Mouse (Mus musculus): ENCODE measurements around the gene Setd4.
"Not testable (repeated sequence)": the region's sequence is repeated elsewhere in the genome, so short reads cannot be mapped to it uniquely, and the experiment has no call there.

The Setd4 gene

GRCm38 (mm10) chr16:93603439-93604212, at the start of gene Setd4:
Gene Setd4 (minus strand): TSS chr16:93604063.
- DNase-seq (ENCODE audit: low read depth): peak; percentile 70

DNA sequence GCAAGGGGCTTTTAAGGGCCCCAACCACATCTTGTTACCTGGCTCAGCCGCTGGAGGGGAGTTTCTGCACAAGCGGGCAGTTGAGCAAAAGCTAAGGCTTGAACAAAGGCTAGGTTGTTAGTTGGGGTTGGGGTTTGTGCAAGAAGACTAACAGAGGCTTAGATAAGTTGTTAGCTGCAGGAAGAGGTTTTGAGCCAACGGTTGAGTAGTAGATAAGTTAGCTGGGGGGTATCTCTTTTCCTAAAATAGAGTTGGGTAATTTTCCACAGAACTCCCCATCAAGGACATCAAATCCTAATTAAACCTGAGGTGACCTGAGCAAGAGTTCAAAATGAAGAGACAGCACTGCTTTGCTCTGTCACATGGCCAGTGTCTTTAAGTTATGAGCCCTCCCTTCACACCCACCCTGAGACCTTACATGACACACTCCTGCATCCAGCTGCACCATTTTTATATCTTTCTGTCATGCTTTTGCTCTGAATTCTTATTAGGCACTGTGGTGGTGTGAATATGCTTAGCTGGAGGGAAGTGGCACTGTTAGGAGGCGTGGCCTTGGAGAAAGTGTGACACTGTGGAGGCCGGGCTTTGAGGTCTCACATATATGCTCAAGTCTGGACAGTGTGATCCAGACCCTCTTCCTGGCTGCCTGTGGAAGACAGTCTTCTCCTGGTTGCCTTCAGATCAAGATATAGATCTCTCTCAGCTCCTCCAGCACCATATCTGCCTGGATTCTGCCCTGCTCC, 44.7 kb upstream of the Setd4 start:
- no peak for DNase-seq (ENCODE audit: low read depth)

- DNase-seq (ENCODE audit: low read depth): no peak
Observed at GRCm38 (mm10) chr16:93644006-93644405, 40.1 kb upstream of the Setd4 start.

- DNase-seq (ENCODE audit: low read depth): no peak
Observed at GRCm38 (mm10) chr16:93627761-93628400, 24.0 kb upstream of the Setd4 start, which contains the start of gene Gm5678. Gene Gm5678 (plus strand): TSS chr16:93628097.

- no peak for DNase-seq (ENCODE audit: low read depth)
Observed at GRCm38 (mm10) chr16:93626745-93627144, 22.9 kb upstream of the Setd4 start.

- no peak for DNase-seq (ENCODE audit: low read depth)
Observed at GRCm38 (mm10) chr16:93624671-93625070, 20.8 kb upstream of the Setd4 start.

DNA sequence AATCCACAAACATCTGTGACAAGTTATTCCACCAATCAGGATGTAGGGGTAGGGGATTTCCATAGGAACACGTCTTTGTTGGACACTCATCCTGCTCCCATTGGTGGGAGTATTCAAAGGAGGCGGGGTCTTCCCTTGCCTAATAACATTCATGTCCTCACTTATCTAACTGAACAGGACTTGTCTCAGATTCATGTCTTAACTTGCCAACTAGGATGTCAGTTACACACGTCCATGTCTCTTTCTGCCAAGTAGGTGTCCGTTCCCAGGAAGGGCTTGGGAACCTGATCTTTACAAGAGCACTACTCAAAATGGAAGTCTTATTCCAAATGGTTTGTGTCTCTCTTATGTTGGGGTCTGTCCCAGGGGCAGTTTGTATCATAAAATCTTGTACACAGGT, 19.9 kb upstream of the Setd4 start:
- DNase-seq (ENCODE audit: low read depth): not testable (repeated sequence)

- DNase-seq (ENCODE audit: low read depth): no peak
Observed at GRCm38 (mm10) chr16:93615118-93615870, 11.4 kb upstream of the Setd4 start.

DNA sequence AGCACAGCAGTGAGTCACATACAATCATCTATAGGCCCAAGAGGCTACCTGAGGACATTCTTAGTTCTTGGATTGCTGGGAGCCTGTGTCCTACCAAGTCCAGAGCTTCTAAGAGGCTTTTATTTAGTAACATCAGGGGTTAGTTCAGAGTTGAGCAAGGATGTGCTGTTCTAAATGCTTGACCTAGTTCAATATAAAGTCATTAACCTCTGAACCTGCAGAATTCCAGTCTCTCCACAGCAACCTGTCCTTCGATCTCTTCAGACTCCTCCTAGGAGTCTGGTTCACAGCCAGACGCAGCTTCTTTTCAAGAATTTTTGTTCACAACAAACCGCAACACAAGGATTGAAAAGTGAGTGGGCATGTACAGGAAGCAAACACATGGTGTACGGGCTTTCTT, 7.1 kb upstream of the Setd4 start:
- DNase-seq (ENCODE audit: low read depth): no peak

GRCm38 (mm10) chr16:93609796-93610195, 5.9 kb upstream of the Setd4 start:
- DNase-seq (ENCODE audit: low read depth): no peak

GRCm38 (mm10) chr16:93608731-93609130, 4.9 kb upstream of the Setd4 start:
- DNase-seq (ENCODE audit: low read depth): no peak

- DNase-seq (ENCODE audit: low read depth): peak; percentile 86
Observed at GRCm38 (mm10) chr16:93607669-93608101, 3.8 kb upstream of the Setd4 start.

DNA sequence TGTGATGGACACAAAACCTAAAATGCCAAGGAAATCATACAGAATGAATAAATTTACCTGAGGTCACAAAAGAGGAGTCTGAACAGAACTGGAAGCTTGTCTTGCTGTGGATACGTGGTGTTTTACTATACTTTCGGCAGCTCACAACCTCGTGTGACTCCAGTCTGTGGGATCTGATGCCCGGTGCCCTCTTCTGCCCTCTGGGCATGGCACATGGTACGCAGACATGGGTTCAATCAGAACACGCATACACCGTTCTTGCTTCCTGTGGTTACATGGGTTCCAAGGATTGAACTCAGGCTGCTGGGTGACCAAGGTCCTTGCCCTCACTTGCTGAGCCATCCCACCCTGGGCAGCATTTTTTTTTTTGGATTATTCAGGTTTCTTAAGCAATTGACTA, 2.3 kb upstream of the Setd4 start:
- DNase-seq (ENCODE audit: low read depth): no peak

- DNase-seq (ENCODE audit: low read depth): no peak
Observed at GRCm38 (mm10) chr16:93605553-93605952, 1.7 kb upstream of the Setd4 start, which contains the start of gene Cbr1. Gene Cbr1 (plus strand): TSS chr16:93605853.

DNA sequence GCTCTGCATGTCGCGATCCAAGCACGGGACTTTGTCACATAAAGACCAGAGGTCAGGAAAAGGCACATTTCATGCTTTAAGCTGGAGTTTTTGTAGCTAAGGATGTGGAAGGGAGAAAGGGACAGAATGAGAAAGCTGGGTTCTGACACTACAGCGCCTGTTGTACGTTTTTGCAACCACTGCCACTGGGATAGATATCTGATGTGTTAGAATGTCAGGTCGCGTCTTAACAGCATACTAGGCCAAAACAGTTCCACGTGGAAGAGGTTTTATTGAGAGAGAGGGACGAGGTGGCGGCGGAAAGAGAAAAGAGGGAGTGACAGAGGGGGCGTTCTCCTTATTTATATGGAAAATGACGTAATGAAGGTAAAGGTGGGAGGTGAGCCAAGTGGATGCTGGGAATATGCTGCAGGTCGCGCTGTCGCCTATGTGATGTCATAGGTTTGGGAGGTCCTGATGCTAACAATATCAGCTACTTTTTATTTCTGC, 662 bp upstream of the Setd4 start:
- DNase-seq (ENCODE audit: low read depth): no peak

DNA sequence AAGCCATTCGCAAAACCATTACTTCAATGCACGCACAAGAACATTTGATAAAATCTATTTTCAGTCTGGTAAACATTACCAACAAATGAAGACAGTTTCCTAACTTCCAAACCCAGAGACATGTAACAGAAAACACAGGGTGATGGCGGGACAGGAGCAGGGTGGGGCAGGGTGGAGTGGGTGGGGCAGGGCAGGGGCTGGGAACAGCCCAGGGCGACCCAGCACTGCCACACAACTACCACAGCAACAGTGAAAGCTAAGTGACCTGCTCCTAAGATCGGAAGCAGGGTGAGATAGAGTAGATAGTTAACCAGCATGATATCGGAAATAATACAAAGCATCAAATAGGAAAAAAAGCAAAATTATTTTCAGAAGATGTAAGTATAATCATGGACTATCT, 4.4 kb downstream of the Setd4 start:
- no peak for DNase-seq (ENCODE audit: low read depth)

DNA sequence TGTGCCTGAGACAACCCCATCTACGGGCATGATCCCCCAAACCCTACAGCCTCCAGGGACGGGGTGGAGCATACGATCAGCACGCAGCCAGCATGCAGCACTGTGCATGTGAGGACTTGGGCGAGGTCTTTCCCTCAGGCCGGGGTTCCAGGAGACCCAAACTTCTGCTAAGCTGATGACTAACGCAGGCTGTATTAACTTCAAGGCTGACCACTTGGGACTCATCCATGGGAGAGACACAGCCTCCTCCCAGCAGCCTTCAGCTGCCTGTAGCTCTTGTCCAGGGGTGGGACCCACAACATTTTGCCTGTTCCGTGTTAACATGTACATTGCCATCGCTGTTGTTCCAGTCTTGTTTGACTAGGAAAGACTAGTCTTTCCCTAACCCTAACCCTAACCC, 6.3 kb downstream of the Setd4 start:
- DNase-seq (ENCODE audit: low read depth): no peak

DNA sequence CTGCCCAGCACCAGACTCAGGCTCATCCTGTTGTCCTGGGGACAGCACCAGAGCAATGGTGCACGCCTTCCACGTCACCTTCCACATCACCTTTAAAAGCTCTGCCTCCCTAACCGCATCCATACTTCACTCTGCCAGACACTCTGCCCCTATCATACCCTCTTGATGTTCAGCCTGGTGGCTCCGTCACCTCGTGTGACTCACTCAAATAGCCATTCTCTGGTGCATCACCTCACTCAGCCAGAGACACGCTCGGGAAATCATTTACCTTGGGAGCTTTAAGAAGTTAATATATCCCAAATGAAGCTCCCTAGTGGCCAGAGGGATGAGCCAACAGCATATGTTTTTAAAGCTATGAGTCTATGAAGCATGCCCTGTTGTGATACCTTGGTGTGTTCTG, 7.1 kb downstream of the Setd4 start:
- no peak for DNase-seq (ENCODE audit: low read depth)

GRCm38 (mm10) chr16:93595766-93596165, 8.1 kb downstream of the Setd4 start:
- DNase-seq (ENCODE audit: low read depth): no peak

DNA sequence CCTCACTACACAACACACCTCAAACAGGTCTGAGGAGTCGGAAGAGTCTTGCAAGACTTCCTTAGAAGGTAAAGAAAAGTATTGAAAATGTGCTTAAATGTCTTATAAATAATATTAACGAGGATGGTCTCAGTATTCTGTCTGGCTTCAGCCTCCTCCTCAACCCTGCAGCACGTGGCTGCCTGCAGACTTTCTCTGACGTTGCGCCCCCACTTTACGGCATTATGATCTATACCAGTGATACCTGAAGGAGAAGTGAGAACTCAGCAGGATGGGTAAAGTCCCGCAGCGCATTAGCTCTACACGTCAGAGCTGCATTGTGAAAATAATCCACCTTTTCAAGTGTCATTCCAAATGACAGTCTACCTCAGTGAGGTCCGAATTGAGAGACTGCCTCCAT, 9.4 kb downstream of the Setd4 start:
- no peak for DNase-seq (ENCODE audit: low read depth)

DNA sequence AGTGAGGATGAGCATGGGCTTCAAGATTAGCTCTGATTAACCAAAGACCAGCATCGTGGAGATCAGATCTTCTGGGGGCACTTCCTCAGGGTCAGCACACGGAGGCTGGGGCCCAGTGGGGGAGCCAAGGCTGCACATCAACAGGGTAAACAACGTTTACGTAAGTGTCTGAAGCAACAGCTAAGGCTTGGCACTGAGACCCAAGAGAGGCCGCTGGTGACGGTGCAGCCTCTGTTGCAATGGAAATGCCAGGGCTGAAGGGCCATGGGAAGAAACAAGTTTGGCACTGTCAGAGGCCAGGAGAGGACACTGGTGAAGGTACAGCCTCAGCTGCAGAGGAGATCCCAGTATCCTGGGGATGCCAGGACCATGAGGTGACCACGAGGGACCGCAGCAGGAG, 10.5 kb downstream of the Setd4 start:
- no peak for DNase-seq (ENCODE audit: low read depth)

DNA sequence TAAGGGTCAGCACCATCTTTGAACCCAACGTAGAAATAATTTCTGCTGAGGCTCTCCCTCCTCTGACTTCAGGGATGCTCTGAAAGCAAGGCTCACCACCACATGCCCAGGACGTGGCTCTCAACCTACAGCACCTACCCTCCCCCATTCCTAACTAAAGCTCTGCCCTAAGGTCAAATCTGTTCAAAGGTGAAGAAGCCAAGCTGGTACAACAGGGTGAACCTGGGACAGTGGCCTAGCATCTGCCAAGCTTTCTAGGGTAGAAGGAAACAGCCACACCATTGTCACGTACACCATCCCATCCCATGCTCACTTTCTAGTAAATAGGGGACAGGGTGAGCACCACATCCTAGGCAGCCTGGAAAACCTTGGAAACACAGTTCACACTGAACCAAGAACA, 11.2 kb downstream of the Setd4 start:
- DNase-seq (ENCODE audit: low read depth): no peak
